Mouse (Mus musculus): ENCODE measurements around the gene Slc26a8.

Slc26a8 gene

DNA sequence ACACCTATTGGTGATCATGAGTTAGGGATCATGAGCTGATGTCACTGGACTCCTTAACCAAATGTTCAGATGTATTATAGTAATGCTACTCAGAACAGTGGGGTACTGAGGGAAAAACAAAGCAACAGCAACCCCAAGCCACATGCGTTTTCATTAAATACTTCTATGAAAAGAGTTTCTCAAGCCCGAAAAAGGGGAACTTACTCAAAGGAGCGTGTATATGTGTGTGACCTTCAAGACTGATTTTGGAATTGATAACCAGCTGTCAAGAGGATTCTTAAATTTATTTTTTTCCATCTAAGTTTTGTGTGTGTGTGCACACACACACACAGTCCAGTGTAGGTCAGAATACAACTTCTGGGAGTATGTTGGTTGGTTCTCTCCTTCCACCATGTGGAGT is 49.9 kb downstream of the Slc26a8 start:
- in situ Hi-C loops (cut with MseI, MboI), result no loop called here

DNA sequence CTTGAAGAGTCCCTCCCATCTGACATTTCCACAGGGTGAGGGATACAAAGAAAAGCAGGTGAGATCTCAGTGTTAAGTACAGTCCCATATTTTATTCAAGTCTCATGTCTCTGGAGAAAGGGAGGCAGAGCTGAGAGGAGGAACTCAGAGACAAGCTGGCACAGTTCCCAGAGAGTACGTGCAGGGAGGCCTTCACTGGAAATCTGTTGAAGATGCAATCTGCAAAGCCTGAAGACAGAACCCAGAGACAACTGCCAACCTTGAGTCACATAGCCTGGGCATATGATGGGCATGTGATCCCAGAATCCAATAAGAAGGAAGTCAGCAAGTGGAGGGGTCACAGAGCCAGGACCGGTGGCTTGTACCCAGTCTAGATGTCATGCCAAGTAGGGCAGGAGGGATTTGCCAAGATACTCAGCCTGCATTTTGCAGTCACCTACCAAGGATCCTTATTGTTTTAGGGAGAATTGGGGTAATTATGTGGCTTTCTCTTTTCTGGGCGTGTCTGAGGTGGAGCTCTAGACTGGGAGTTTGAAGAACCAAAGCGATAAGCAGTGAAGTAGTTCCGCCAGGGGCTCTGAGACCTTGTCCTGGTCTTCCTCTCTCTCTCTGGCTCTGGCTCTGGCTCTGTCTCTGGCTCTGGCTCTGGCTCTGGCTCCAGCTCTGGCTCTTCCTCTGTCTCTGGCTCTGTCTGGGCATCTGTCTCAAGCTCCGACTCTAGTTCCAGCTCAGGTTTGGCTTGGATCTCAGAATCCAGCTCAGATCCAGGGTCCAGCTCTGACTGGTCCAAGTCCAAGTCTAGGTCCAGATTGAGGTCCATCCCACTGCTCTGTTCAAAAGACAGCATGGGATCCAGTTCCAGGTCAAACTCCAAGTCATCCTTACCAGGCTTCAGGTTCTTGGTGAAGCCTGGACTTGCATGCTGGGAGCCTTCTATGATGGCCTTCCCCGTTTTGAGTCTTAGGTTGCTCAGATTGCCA is 52.0 kb downstream of the Slc26a8 start:
- in situ Hi-C loops (cut with MseI, MboI), result no loop called here

- in situ Hi-C loops (cut with MseI, MboI), result no loop called here
Observed at GRCm38 (mm10) chr17:28635842-28636241, 54.2 kb downstream of the Slc26a8 start.

DNA sequence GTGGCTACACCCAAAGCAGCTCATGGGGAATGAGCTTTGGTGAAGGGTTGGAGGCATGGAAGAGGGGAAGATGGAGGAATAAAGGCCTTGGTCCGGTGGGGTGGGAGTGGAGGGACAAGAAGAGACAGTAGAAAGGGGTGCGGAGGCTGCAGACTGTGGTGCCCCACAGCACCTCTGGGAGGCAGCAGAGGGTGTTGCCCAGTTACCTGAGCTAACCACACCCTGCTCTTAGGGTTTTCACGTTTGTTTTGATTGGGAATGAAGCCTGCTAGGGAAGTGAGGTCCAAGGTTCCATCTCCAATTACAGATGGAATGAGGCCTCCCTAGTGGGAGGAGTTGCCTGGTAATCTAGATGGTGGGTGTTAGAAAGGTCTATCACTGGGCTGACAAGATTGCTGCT is 60.9 kb downstream of the Slc26a8 start:
- in situ Hi-C loops (cut with MseI, MboI), result no loop called here

DNA sequence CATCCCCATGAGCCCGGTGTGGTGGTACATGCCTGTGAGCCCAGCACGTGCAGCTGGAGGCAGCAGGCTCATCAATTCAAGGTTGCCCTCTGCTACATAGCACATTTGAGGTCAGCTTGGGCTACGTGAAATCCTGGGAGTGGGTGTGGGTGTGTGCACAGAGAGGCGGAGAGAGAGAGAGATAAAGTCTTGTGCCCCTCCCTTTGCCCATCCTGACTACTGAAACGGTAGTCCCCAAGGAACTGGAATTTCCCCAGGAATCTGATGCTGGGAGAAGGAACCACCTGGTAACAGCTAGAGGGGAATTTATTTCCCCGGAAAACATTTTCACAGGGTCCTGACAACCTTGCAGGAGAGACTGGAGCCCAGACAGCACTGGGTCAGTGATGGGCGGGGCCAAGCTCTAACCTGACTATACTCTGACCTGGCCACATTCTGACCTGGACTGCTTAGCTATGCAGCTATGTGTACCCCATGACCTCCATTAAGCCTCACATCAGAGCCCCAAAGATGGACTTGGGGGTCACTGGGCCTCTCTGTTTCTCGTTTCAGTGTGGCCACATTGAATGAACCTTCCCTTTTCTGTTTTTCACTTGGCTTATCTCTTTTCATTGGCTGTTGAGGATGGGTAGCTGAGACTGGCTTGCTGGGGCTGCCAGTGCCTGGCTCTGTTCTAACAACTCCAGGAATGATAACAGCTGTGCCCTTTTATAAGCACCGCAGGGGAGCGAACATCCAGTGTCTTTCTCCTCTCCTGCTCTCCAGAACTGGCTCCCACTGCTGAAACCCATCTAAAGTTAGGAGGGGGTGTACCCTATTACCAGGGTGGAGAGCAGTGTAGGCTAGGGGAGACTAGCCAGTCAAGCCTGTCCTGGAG is 61.5 kb downstream of the Slc26a8 start:
- in situ Hi-C loops (cut with MseI, MboI), result no loop called here

DNA sequence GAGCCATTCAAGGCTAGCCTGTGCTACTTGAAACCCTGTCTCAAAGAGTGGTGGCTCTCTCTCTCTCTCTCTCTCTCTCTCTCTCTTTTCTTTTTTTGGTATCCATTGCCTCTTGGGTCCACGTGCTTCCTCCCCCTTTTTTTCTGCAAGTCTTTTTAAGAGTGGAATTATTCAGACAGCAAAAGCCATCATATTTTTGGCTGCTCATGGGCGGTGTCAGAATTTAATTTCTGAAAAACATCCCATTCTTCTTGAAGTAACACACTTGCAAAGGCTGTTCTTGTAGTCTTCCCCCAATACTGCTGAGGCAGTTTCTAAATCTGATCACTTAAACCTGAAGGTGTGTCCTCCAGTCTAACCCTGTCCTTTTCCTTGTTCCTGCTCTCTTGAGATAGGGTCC is 63.1 kb downstream of the Slc26a8 start:
- in situ Hi-C loops (cut with MseI, MboI), result no loop called here

DNA sequence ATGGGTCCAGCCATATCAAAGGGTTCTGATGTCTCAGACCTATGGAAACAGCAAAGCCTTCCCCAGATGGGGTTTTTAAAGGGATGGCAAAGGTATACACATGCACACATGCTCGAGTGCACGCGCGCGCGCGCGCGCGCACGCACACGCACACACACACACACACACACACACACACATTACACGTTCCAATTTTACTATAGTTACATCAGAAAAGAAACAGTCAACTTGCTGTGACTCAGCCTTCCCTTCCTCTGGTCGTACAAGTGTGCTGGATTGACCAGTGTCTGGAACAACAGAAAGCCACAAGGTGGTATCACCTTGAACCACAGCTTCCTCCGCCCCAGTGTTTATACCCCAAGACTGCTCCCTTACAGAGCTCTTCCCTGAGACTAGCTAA is 64.7 kb downstream of the Slc26a8 start:
- in situ Hi-C loops (cut with MseI, MboI), result no loop called here

GRCm38 (mm10) chr17:28624841-28625240 is 65.2 kb downstream of the Slc26a8 start:
- in situ Hi-C loops (cut with MseI, MboI), result no loop called here

GRCm38 (mm10) chr17:28622300-28622759 is 67.7 kb downstream of the Slc26a8 start, which contains the start of gene Srpk1:
Srpk1 (minus strand) TSS chr17:28622709.
- in situ Hi-C loops (cut with MseI, MboI), result no loop called here

GRCm38 (mm10) chr17:28621381-28622299 is 68.4 kb downstream of the Slc26a8 start:
- in situ Hi-C loops (cut with MseI, MboI), result no loop called here

GRCm38 (mm10) chr17:28618775-28619174 is 71.3 kb downstream of the Slc26a8 start:
- in situ Hi-C loops (cut with MseI, MboI), result no loop called here

DNA sequence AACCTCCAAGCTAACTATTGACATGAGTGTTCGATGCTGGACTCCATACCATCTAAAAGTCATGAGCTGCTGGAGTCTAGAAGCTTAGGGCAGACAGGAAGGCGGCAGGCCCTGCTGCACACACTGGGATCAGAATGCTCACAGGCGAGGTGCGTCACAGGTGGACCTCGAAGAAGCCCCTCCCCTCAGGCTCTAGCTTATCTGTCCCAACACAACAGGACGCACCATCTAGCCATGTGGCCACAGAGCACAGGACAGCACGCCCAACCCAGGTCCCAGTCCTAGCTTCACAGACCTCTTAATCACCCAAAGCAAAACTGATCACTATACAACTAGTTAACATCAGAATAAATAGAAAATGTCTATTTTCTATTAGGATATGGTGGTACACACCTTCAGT is 71.9 kb downstream of the Slc26a8 start:
- in situ Hi-C loops (cut with MseI, MboI), result no loop called here

GRCm38 (mm10) chr17:28617636-28618035 is 72.4 kb downstream of the Slc26a8 start:
- in situ Hi-C loops (cut with MseI, MboI), result no loop called here

GRCm38 (mm10) chr17:28615332-28615731 is 74.7 kb downstream of the Slc26a8 start:
- in situ Hi-C loops (cut with MseI, MboI), result no loop called here

GRCm38 (mm10) chr17:28613096-28613495 is 76.9 kb downstream of the Slc26a8 start:
- in situ Hi-C loops (cut with MseI, MboI), result no loop called here

DNA sequence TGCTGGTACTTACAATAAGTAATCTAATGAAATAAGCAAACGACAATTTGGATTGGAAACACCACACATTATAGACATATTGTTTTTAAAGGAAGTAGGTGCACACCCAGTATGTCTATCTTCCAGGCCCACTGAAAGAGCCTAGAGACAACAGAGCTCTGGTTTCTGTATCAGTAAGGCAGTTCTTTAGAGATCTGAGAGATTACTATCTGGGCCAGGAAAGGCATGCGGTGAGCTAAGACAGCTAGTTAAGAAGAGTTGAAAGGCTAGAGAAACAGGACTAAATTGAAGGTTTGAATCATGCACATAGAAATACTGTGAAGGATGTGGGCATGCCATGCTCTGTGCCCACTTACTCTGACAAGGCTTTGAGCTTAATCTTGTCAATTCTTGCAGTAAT is 77.4 kb downstream of the Slc26a8 start:
- in situ Hi-C loops (cut with MseI, MboI), result no loop called here

- in situ Hi-C loops (cut with MseI, MboI), result no loop called here
Observed at GRCm38 (mm10) chr17:28609543-28609942, 80.5 kb downstream of the Slc26a8 start.

DNA sequence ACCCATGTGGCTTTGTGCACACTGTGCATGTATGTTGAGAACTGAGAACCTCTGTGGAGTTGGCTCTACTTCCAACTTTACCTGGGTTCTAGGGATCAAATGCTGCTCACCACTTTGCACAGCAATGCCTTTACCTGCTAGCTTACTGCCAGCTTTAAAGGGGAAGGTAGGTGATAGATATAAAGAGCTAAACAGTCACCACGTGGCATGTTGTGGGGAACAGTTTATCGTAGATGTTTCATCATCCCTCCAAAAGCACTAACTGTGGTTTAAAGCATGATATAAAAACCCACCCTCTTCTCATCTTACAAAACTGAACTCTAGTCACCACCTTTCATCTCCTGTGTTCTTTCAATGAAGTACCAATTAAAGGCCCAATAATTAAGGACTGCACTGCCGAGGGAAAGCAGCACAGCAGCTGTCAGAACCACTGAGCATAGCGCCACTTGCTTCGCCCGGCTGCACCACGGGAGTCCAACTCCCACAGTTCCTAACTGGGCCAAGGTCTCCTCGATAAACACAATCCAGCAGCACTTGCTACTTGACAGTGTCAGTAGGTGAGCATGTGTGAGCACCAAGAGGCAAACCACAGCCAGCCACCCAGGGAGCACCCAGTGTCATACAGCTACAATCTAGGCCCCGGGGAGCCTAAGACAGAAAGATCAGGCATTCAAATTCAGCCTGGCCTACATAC is 88.3 kb downstream of the Slc26a8 start:
- in situ Hi-C loops (cut with MseI, MboI), result no loop called here

GRCm38 (mm10) chr17:28600780-28601179 is 89.3 kb downstream of the Slc26a8 start:
- in situ Hi-C loops (cut with MseI, MboI), result no loop called here

DNA sequence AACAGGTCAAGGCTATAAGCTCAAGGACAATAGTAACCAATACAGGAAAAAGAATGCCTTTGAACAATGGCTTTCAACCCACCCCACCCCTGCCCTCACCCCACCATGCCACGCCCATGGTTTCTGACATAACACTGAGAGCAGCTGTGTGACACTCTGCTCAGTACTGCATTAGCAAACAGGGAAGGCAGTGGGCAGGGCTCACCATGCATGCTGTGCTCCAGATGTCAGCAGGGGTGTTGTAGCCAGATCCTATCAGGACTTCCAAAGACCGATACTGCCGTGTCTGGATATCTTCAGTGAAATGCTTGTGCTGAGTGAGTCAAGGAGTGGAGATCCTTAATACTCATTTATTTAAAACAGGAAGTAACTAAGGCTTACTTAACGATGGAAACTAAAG is 96.1 kb downstream of the Slc26a8 start:
- in situ Hi-C loops (cut with MseI, MboI), result no loop called here

- in situ Hi-C loops (cut with MseI, MboI), result no loop called here
Observed at GRCm38 (mm10) chr17:28592998-28593397, 97.0 kb downstream of the Slc26a8 start.
